Mouse (Mus musculus): ENCODE results near the gene Tns1.
"Not testable (repeated sequence)": the region's sequence is repeated elsewhere in the genome, so short reads cannot be mapped to it uniquely, and the experiment has no call there.

Gene Tns1

DNA sequence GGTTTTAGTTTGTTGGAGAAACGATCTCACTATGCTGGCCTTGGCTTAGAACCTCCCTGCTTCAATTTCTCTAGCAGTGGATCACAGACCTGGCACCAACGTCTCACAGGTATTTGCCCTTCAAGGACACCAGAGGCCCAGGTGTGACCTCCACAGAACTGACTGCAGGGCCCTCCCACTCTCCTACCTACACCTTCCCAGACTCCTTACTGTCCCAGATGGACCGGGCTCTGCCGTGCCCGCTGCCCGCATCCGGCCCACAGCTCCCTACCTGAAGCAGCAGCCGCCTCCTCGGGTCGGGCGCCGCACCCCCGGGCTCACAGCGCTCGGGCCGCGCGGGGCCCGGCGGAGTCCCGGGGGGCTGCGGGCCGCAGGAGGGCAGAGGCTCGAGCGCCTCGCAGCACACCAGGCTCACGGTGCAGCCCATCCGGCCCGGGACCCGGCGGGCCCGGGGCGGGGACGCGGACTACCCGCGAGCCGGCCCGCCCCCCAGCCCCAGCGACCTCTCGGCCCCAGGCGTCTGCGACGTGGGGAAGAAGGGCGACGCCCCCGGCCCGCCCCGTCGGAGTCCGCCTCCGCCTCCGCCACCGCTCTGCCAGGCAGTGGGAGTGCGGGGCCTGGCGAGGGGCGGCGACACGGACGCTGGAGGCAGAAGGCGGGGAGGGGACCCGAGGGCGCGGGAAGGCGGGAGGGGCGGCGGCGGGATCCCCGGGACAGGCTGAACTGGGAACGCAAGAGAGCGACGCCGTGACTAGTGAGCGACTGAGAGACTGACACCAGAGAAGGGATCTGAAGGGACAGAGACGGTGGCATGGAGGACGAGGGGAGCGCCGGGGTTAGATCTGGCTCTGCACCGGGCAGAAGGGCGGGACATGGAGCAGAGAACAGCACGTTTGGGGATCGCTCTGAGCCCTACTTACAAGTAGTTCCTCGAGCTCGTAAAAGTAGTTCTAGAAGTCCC is at the start of gene Tns1:
Gene Tns1 (minus strand): TSS at position 429 of the 961 bp plus-strand sequence.
- DNase-seq (ENCODE audit: low spot score) = peak; percentile 58

DNA sequence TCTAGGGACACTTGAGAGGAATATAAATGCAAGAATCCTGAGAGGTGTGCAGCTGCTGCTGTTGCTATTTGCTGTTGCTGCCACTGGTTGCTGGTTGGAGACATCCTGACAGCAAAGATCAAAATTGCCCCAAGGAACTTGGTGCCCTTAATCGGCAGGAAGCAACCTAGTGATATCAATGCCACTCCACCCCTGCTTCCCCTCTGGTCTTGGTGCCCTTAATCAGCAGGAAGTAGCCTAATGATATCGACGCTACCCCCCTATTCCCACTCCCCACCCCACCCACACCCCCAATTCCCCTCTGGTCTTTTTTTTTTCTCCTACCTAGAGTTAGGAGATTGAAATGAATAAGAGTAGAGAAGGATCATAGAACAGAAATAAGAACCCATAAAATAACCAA is 48.5 kb upstream of the Tns1 start:
- DNase-seq (ENCODE audit: low spot score) = no peak

DNA sequence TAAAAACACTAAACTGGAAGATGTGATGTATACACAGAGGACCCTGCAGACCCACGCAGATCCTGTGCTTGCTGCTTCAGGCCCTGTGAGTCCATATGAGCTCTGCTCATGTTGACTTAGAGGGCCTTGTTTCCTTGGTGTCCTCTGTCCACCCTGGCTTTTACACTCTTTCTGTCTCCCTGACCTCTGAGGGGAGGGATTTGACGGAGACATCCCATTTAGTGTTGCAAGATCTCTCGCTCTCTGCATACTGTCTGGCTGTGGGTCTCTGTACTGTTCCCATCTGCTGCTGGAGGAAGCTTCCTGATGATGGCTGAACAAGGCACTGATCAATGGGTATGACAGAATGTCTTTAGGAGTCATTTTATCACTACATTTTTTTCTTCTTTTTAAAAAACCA is 45.5 kb upstream of the Tns1 start:
- no peak for DNase-seq (ENCODE audit: low spot score)

DNA sequence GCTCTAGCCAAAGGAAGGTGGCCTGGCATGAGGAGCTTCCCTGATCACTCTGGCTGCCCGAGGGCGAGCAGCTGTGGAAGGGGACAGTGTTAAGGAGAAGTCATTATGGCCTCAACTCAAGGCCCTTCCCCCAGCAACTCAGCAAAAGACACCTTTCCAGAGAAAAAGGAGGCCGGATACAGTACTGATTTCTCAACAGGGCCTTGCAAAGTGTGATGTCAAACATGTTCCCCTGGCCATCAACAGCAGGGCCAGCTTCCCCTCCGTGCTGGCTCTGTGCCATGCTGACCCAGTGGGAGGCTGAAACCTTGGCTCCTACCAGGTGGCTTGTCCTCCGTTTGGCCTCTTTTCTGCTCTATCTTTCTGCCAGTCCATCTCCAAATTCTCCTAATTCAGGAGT is 42.9 kb upstream of the Tns1 start:
- no peak for DNase-seq (ENCODE audit: low spot score)

DNA sequence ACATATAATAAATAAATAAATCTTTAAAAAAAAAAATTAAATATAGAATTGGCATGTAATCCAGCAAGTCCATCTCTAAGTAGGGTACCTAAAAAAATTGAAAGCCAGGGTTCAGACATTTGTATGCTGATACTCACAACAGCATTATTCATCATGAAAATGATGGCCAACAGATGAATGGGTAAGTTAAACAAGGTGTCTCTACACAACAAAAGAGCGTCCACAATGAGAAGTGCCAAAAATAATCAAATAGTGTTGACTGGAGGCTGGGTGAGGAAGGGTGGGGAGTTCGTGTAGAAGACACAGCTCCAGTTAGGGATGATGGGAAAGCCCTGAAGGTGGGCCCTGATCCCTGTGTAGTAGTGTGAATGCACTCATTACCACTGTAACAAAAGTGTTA is 35.8 kb upstream of the Tns1 start:
- no peak for DNase-seq (ENCODE audit: low spot score)

DNA sequence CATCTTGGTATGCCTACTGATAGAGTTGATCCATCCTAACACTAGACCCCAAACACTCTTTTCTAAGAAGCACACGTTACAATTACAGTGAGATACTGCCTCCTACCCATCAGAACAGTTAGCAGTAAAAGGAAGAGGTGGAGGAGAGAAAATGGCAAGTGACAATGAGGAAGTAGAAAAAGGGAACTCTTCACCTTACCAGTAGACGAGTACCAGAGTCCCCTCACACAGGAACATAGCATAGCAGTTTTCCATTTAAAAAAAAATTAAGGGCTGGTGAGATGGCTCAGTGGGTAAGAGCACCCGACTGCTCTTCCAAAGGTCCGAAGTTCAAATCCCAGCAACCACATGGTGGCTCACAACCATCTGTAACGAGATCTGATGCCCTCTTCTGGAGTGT is 35.4 kb upstream of the Tns1 start:
- DNase-seq (ENCODE audit: low spot score) = not testable (repeated sequence)

DNA sequence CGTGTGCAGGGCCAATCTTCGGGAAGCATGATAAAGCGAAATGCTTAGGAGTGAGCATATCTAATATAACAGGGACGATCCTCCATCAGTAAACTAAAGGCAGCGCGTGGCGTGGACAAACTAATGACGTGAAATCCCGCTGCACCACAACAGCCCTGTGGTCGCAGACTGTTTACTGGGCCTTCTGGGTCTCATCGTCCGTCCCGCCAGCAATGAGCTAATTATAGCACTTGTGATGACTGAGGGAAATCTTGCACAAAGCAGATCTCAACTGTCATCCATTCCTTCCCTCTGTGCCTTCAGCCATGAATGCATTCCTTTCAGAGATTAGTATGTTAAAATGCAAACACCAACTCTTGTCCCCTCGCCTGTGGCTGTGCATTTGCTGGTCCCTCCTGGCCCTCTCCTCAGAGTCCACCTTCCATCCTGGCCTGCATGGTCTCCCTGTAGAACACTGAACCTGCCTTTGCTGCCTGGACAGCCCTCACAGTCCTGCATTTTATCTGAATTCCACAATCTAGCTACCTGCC is 32.2 kb upstream of the Tns1 start:
- DNase-seq (ENCODE audit: low spot score) = no peak

DNA sequence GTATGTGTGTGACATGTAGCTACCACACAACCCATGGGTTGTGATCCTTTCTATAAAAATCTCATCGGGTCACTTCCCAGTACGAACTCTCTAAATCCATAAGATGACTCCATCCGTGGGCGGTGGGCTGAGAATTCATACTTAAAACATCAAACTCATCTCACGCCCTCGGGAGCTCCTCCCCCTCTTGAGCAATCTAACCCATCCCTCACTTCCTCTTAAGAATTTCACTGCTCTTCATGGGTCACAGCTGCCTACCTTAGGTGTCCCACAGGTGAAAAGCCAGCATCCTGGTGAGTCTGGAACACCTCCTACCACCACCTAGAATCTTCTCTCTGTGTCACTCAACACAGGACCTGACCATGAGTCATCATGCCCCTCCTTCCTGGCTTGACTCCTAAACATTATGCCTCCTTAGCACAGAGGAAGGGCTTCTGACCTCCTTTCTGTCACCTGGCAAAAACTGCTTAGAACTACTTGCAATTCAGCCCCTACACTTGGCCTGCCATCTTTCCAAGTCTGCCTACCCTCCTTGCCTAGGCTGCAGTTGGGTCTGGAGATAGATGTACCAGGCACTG is 31.3 kb upstream of the Tns1 start:
- no peak for DNase-seq (ENCODE audit: low spot score)

DNA sequence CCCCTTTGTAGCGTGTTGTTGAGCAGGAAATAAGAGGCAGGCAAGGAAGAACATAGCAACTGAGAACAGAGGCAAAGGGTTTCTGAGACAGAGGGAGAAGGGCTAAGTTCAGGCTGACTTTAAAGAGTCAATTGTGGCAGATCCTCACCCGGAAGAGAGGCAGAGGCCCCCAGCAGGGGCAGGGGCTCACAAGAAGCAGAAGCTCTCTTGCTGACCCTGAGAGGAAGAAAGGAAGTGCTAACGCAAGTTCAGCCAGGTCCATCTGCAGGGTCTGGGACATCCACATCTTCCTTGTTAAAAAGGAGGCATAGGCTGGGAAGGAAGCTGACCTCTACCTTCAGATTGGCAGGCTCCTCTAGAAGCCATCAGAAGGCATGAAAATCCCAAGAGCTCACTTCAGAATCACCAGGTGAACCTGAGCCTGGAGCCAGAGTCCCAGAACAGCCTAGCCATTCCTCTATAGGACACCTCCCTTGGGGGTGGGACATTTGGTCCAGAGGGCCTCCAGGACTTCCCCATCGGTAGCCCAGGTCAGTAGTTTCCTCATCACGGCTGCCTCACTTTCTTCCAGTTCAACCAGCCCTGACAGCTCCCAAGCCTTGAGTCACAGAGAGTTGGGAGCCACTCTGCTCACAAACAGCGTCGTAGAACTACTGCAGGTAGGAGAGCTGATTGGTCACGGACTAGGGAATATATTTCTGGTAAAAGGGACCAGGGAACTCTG is 29.4 kb upstream of the Tns1 start, which contains the start of gene Cxcr2:
Gene Cxcr2 (plus strand): TSS at position 529 of the 724 bp plus-strand sequence.
- DNase-seq (ENCODE audit: low spot score) = no peak

DNA sequence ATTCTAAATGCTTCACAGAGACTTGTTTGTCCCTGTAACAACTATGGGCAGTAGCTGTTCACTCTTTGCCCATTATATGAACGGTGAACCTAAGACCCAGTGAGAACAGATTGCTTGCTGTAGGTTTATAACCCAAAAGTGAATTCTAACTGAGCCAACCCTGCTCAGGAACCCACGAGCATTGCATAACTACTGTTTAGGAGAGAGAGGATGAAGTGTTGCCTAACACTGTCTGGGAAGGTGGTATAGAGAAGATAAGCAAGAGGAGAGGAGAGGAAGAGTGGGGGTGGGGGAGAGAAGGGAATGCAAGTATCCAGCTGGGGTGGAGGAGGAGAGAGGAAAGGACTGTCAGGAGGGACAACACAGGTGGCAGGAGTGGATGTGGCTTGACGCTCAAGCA is 26.8 kb upstream of the Tns1 start:
- no peak for DNase-seq (ENCODE audit: low spot score)

DNA sequence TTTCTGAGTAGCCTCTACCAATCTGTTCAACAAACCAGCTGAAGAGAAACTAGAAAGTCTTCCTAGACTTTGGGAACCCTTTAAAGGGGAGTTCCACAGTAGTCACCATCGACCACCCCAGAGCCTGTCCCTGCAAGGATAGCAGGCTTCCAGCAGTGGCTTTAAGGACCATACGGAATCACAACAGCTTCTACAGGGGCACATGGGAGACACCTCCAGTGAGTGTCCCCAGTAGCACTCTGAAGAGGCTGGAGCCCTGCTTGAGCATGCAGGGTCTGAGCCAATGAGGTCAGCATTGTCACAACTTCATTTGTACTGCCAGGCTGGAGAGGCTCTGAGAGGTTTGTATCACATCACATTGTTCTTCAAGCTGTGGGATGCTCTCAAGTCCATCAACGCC is 25.9 kb upstream of the Tns1 start:
- no peak for DNase-seq (ENCODE audit: low spot score)

DNA sequence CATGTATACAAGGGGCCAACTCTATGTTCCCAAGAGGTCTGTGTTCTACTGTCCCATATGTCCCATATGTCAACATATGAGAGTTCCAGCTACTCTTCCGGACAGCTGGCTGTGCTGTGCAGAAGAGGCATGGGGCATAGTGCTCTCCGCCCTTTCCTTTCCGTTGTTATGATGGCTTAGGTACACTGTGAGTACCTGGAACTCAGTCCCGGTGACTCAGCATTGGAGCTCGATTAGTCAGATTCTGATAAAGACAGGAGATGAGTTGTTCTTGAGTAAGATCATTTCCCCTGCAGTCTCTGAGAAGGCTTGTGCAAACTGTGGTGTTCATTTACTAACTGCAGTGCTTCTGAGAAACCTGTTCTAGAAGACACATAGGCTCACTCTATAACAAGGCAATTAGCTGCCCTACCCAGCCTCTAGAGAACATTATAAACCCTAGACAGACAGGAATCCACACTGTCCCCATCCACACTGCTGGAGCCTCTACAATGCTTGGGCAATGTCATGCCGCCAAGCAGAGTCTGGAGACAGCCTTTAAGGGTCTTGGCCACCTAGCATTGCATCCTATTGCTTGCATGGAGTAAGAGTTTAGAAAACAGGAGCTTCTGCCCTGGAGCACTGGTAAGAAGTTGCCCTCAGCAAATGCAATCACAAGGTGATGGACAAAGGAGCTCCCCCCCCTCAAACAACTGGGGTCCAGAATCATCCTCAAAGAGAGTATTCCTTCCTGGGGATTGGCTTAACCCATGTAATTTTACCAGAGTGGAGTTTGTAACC is 25.0 kb upstream of the Tns1 start:
- DNase-seq (ENCODE audit: low spot score) = no peak

DNA sequence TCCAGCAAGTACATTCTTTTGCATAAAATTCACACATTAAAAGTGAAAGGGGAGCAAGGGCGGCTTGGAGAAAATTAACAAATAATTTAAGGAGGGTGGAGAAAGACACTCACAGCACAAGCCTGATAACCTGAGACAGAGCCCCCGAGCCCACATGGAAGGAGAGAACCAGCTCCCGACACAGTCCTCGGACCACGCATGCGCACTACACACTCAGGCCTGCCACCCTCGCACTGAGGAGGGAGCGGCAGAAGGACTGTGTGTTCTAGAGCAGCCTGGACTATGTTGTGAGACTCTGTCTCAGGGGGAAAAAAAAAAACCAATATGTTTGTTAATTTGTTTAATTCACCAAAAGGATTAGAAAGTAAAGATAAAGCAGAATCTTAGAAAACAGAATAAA is 17.5 kb upstream of the Tns1 start:
- no peak for DNase-seq (ENCODE audit: low spot score)

DNA sequence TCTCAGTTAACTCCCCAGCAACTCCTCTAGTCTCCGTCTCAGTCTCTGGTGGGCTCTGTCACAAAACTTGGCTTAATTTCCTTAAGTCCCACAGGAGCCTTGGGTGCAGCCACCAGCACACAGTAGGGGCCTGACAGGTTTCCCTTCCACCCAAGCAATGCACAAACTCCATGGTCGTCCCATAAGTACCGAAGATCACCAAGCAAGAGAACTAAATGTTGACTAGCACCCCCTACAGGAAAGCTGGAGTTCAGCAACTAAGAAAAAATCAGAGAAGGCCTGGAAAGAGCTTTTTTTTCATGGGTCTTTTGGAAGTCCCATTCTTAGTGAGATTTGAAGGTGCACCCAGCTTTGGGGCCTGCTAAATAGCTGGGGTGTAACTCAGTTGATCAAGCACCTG is 15.2 kb upstream of the Tns1 start:
- DNase-seq (ENCODE audit: low spot score) = no peak

DNA sequence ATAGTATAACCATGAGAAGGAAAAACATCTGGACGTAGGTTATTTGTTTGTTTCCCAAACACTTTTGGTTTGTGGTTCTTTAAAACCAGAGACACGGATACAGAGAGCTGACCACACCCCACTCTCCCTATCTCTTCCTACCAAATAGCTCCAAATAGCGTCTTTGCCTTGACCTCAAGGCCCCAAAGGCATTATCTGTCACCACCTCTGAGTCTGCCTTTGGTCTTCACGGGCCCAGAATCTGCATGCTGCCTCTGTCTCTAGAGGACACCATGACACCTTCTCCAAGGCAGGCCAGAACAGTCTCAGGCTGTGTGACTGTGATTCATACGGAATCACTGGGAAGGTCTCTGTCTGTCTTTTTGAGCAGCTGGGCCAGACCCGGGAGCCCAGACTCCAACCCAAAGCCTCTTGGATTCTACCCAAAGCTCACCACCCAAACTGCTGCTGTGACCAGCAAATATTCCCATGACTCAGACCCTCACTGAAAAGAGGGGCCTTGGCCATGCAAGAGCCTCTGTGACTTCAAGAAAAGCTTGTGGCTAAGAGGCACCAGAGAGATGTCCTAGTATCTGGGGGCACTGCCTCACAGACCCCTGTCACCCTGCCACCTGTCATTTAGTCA is 11.2 kb upstream of the Tns1 start:
- DNase-seq (ENCODE audit: low spot score) = no peak

DNA sequence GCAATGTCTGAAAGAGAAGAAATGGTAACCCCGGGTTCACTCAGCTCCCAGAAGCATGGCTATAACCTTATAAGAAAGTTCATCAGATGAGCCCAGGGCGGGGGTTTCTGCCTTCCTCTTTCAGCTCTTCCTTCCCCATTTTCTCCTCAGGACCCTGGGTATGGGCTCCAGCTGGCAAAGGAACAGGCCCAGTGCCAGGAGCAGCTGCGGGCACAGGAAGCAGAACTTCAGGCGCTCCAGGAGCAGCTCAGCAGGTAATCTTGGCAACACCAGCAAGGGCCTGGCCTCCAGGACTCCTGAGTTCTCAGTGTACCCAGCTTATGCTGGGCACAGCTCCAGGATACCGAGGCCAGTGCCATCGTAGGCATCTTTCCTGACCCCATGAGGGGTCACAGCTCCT is 9.7 kb upstream of the Tns1 start:
- DNase-seq (ENCODE audit: low spot score) = peak; percentile 26

DNA sequence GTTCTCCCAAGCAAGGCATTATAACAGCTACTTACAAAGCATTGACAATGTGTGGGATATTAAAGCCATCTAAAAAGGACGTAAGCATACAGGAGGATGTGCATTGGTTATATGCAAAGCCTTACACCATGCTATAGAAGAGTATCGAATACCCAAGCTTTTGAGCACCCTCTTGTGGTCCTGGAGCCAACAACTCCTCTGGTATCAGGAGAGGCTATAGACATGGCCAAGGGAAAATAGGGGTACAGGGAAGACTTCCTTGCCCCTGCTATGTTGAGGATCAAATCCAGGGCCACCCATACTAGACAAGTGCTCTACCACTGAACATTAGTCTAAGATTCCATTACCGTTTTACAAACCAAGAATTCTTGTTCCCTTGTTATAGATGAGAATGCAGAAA is 7.8 kb upstream of the Tns1 start:
- no peak for DNase-seq (ENCODE audit: low spot score)

DNA sequence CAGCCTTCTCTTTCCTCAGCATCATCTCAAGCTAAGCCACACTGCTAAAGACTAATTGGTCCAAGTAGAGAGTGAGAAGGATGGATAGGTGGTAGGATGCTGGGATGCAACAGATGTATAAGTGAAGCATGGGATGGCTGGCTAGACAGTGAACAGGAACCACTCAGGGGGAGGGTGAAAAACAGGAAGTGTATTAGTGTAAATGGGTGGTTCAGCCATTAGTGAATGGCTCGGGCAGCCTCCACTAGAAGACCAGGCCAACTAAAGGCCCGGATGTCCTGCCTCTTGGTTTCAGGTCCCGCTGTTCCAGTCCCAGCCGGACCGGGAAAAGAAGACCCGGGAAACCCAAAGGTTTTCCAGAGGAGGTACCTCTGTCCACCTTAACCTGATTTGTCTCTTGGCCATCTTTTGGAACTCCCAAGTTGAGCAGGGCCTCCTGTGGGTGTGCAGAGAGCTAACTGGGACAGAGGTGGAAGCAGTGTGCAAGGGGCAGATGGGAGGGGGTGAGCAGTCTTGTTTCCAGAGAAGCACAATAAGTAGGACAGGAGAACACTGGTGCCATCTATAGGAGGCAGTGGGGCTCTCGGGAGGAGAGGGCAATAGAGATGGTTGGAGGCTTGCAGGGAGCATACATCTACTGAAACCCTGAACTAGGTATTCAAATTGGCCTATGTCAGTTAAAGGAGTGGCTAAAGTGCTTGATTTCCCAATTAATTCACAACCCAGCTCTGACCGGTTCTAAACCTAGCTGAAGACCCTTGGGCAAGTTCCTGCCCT is 6.8 kb upstream of the Tns1 start:
- no peak for DNase-seq (ENCODE audit: low spot score)

DNA sequence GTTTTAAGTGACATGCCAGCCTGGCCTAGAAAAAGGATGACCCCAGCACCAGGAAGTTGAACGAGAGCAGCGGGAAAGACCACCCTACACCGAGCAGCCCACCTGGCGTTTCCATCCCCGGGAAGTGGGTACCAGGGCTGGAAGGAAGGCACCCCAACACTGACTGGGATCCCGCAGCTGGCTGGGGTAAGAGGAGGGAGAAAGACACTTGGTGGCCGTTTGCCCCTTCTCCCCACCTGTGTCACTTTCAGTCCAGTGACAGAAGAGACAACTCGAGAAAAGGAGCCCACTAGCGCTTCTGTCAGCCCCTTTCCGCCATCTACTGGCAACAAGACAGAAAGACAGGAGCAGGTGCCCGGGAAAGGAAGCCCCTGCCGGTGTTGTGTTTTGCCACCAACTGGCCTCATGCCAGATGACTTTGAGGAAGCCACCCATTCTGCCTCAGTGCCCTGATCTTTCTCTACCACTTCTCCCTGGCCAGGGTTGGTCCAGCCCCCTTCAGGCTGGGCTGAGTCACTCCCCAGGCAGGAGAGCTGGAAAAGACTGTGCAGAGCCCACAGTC is 823 bp upstream of the Tns1 start, which contains the start of gene Rufy4:
Gene Rufy4 (plus strand): TSS at position 551 of the 562 bp plus-strand sequence.
- DNase-seq (ENCODE audit: low spot score) = peak; percentile 88

DNA sequence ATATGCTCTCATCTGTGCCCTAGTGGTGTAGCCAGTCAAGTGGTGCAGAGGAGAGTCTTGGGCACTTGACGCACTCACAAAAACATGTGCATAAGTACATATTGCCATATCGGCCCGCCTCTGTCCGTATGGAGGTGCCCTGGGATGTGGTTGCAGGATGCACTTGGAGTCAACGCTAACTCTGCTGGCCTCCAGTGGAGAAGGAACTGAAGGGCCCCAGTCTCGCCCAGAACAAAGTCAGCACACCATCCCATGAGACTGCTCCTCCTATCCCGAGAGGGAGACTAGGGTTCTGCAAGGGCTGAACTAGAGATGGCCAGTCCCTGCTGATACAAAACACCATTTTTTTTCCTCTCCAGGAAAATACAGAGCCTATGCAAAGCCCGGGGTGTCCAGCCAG is 1.0 kb downstream of the Tns1 start:
- no peak for DNase-seq (ENCODE audit: low spot score)
